Mouse (Mus musculus) adrenal gland, postnatal 14 days (tissue): Measurements from ENCODE around the gene Krtap24-1. TPM values are rescaled to one million over a fixed set of nuclear protein-coding genes. Genes with fewer than 3 reads are reported as not detected.
A peak's percentile ranks its signal among the peaks of the same experiment; 100 is the strongest.

Experiments
- DNase-seq: peaks from one replicate; pipeline ENCODE4 v3.0.0; 2021; ENCODE audit warnings: mixed read lengths
- long read RNA-seq, 2 experiments: library from polyadenylated mRNA; stranded (forward); transcript quantifications; one replicate each; pipeline ENCODE4 v2.0.0; 2021
- total RNA-seq: library from RNA; stranded (reverse); gene quantifications from 2 replicates; pipeline ENCODE4 v1.2.3, GENCODE M21; 2021

The Krtap24-1 gene
- total RNA-seq, result not detected in 2 replicates
- long read RNA-seq, experiment 1, result 0 reads
- long read RNA-seq, experiment 2, result 0 reads

DNA sequence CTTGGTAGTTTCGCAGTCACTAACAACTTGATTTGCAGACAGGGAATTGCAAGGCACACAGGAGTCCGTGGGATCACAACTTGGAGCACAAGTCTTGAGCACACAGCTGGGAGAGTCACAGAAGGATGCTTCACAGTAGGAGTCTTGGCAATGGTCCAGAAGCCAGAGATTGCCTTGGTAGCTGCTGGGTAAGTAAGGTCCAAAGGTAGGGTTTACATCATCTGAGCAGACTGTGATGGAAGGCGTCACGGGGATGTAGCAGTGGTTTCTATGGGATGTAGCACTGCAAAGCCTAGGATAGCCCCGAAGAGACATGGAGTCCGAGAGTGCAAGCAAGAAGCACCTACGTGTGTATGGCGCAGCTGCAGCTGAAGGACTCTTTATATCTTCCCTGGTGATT is at the start of gene Krtap24-1:
Gene Krtap24-1, minus strand, starts transcription at position 358 of the 400 bp plus-strand sequence.
- DNase-seq, result no peak

DNA sequence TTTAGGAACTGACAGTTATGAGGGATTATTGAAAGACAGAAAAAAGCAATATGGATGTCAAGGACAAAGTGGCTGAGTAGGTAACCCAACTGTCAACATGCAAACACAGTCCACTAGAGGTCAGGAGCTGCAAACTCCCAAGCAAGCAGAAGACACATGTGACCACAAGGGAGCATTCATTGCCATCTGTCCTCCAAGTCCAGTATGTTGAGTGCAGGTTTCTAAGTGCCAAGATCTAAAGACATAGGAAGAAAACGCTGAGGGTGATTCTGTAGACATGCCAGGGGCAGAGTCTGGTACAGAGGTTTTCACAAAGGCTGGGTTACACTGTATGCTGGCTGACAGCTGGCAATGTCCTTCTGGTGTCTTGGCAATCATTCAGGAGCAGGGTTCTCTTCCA is 45.3 kb upstream of the Krtap24-1 start:
- peak; percentile 10 for DNase-seq

DNA sequence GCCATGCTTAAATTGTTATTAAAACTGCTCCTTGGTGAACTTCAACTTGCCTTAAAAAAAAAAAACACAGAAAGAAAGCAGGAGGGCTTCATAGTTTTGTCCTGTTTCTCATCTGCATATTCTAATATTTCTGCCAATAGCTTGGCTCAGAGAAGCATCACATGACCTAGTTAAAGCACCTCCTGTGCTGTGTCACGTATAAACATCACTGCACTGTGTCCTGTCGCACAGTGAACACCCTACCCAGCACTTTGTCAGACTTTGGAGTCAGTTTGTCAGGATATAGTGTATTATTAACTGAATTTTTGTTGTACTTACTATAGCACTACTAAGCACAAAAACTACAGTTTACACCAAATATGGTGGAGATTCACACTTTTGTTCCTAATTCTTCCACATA is 39.9 kb upstream of the Krtap24-1 start:
- no peak for DNase-seq

DNA sequence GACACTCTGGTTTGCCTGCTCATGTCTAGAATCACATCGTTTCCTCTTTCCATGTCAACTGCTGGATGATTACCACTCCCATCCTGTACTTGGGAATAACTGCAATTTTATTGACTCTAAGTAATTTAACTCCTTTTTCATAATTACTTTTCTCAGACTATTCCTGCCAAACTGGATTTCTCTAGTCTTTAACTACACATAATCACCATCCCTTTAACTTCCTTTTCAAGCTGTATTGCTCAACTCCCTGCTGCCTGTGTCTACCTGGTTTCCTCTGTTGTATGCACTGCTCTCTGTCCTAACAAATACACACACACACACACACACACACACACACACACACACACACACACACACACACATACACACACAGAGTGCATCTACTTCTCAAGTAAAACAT is 39.0 kb upstream of the Krtap24-1 start:
- DNase-seq, result no peak

DNA sequence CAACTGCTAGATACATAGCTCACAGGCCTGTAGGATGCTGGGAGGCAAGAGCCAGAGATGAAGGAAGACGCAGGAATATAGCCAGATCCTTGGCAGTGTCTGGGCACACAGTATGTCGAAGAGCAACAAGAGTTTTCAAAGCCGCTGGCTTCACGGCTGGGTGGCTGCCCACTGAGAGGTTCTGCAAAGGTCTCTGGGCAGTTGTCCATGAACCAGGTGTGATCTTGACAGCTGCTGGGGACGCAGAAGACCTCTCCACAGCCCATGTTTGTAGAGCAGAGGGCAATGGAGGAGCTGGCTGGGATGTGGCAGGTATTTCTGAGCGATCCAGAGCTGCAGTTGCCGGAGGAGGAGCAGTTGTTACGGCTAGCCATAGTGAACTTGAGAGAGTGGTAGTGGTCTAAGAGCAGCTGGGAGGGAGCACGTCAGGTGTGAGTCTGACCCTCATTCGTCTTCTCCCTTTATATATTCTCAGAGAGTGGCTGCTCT is 35.3 kb upstream of the Krtap24-1 start, which contains the start of gene Krtap26-1:
Gene Krtap26-1, minus strand, starts transcription at position 439 of the 489 bp plus-strand sequence.
- no peak for DNase-seq

DNA sequence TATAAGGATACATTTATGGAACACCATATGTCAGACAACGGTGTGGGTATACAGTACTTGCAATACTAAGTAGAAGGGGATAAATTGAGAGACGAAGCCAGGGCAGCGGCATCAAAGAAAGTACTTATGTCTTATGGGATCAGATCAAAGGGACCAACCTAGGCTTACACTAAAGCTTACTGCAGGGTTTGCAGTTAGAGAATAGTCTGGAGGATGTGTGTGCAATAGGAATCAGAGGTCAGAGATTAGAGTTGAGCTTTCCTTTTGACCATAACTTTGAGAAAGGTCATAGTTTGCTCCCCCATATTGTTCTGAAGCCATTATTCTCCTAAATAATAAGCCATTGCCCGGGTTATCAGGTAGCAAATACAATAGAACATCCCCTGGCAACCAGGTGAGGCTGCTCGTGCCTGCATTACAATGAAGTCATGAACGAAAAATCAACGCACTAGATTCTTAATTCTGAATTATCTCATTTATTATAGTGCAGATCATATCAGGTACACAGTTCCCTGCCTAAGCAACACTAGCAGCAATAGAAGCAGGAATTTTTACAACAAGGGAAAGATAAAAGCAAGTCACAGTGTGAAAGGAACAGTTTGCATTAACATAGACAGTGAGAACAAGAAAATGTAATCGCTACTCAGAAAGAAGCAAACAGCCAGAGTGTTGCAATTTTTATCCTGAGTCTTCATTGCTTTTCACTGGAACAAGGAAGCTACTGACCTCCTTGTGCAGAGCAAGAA is 34.5 kb upstream of the Krtap24-1 start:
- no peak for DNase-seq

DNA sequence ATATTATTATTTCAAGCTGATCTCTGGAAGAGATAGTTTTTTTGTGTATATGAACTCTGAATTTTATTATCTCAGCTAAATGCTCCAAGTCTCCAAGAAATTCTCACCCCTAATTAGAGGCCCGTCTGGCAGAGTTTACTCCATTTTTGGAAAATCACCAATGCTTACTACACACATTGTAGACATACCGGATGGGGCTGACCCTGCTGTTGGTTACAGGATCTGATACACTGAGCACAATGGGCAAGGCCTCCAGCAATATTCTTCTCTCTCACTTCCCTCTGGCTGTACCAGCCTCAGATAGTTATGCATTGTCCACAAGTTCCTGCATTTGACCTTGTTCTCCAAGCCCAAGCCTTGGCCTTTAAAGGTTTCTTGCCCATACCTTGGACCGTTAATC is 28.0 kb upstream of the Krtap24-1 start:
- DNase-seq, result no peak

DNA sequence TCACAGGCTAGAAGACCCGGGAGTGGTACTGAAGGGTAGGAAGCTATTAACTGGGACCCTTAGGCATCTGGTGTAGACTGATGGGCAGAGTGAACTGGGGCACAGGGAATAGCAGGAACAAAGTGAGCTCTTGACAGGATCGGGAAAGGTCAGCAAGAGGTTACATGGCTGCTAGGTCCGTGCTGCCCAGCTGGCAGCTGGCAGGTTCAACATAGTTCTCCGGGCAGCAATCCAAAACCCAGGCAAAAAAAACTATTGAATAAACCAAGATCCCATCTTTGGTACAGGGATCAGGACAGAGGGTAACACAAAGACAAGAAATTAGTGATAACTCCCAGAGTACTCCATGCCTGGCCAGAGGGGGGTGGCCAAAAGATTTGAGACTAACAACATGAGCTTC is 23.1 kb upstream of the Krtap24-1 start:
- peak; percentile 8 for DNase-seq

DNA sequence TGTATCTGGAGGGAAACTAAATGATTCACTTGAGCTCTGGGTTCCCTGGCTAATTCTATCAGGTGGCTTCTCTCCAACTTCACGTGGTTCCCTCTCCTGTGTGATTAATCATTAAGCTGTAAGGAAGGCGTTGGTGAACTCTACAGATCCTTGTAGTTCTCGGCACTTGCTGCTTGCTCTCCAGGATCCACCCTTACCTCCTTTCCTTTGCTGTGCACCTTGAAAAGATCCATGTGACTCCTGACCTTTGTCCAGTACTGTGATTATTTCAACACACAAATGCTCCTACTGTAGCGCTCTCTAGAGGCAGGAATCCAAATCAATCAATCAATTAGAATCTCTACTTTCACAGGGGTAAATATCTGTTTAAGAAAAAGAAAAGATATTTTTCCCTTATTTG is 19.4 kb upstream of the Krtap24-1 start:
- DNase-seq, result no peak

DNA sequence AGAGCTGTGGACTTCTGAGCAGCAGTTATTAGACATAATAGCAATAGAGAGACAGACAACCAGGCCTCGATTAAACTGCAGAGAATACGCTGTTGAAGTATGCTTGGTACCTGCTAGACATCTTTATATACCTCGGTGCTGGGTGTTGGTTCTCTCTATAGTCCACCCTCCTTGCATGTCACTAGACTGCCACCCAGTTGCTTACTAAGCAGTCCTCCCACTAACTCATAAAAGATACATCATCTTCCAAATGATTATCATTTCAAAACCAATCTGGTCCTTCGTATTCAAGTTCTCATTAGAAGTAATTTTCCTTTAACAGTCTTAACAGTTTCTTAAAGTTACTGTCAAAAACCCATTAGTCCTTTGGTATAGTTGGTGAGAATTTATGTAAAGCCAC is 15.5 kb upstream of the Krtap24-1 start, which contains the start of gene 2310079G19Rik:
Gene 2310079G19Rik, minus strand, starts transcription at position 101 of the 400 bp plus-strand sequence.
- DNase-seq, result no peak

DNA sequence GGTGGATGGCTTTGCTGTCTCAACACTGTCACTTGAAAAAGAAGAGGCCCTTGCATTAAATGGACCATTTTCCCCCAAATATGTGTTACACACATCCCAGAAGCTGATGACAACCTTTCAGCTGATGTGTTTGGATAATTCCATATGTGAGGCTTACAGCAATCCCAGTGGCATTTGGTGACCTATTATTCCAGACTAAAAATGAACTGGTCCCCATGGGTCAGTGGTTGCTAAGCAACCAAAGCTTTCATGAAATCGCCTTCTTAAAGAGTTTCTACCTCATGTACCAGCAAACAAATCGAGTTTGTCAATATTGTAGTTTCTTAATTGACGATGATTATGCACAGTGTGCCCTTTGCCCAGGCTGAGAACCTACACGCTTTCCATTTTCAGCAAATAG is 633 bp upstream of the Krtap24-1 start:
- no peak for DNase-seq

DNA sequence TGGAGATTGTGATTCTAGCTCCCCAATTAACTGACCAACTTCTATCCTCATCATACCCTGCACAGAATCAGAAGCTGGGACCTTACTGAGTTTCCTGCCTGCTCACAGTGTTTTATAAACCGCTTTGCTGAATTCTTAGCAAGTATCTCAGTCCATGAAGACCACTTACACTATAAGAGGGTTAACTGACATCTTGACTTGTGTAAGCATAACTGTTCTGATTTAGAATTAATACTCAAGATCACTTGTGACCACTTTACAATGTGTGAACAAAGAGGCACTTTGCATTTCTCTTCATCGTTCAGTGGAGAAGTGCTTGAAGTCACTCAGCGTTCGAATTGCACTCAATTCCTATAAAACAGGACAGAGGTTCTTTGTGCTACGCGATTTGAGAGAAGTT is 7.5 kb downstream of the Krtap24-1 start:
- no peak for DNase-seq

DNA sequence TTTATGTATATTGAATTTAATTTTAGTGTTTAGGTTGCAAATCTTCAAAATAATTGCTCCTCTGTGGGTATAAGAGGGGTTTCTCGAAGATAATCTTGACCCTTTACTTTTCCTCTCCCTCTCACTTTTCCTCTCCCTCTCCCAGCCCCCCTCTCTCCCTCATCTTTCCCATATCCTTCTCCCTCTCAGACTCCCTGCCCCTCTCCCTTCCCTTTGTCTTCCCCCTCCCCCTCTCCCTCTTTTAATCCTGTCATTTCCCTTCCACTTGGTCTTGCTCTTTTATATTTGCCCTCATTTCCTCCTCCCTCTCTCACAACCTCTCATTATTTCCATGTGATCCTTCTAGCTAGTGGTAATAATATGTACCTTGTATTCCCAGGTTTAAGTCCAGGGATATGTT is 9.6 kb downstream of the Krtap24-1 start:
- no peak for DNase-seq

DNA sequence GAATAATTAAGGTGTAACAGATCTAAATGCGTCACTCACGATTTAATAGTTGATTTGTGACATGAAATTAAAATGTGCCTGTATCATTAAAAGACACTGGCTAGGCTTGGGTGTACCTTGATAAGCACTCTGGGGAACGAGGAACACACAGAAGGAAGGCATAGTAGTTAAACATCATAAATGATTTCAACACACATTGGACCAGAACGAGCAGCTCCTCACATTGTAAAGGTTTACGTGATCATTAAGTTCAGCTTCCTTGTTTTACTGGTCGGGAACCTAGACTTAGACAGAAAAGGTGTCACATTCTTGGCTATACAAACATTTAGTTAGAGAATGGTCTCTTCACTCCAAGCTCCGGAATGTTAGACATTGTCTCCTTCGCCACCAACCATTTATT is 11.8 kb downstream of the Krtap24-1 start:
- DNase-seq, result no peak

DNA sequence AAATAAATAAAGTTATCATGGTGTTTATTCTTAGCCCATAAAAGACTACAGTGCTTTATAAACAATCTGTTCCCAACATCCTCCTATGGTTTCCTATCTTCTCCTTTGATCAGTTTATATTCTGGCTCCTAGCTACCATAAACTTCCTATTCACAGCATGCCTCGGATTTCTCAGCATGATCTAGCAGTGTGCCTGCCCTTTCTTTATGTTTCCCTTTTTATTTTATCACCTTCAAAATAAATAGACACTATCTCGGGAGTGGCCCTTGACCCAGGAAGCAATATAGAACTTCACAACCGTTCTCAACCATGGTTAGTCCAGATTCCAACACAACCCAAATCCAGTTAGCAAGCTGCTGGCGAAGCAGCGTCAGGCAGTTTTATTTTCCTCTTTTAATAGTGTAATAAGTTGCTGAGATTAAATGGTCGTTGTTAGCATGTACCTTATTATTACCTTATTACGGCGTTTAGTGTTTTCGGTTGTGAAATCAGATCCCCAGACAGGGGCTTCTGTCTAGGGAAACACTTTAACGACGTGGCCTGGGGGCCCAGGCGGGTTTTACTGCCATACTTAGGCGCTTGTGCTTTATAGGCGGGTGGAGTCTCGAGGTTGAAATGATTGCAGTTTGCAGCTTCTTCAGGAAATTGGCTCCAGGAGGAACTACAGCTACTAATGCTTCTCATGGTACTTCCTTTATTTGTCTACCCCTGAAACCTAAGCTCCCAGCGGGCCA is 12.4 kb downstream of the Krtap24-1 start:
- no peak for DNase-seq

DNA sequence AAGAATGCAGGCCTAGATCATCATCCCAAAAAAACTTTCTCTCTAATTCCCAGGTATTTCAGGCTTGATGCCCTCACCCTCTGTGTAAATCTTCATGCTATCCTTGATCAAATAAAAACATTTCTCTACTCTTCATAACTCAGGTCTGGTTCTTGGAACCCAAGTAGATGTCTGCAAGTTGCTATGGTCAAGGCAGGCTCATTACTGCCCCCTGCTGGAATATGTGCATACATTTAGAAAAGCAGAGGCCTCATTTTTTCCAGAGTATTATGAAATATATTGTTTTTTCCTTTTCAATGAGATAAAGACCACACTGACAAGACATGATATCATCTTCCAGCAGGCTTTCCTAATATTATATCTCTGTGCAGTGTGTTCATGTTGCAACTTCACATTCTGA is 19.3 kb downstream of the Krtap24-1 start:
- DNase-seq, result peak; percentile 5

DNA sequence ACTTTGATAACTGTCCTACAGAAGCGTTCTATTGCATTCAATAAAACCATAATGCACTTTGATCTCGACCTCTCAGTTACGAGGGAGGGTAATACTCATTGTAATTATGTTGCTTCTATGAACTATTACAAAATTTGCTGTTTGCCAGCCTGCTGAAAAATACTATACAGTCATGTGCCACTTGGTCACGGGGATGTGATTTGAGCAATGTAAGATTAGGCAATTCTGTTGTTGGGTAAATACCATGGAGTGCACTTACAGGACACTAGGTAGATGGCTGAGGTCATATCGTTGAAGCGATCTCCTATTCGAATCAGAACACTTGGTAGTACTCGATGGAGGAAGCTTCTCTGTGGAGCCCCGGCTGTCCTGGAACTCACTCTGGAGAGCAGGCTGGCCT is 28.7 kb downstream of the Krtap24-1 start:
- no peak for DNase-seq

DNA sequence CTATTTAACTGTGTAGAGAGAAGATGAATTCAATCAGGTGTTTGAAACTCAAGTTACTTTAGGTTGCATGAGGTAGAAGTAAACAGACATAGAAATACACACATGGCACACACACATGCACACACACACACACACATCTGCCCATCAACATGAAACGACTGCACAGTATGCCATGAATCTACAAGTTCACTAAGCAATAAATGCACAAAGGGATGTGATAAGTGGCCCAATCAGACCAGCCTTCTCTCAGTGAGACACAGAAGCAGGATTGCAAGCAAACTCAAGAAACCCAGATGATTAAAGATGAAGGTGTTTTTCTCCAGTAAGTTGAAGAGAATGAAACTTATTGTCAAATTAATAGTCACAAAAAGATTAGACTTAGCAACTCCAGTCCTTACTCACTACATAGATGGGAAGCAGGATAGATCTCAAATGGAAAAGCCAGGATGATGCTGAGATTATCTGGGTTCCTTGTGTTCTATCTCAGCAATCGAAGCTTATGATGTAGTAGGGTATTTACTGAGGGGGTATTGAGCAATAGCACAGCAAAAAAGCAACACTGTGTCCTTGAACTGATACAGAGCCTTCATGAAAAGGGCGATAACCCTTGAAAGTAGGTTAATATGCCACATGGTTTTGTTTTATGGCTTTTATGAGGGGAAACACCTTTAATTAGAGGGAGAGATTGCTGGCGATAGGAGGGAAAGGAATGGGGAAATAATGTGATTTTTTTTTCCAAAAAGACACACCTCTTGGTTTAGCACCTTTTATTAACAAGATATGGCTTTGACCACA is 36.0 kb downstream of the Krtap24-1 start:
- DNase-seq, result no peak

DNA sequence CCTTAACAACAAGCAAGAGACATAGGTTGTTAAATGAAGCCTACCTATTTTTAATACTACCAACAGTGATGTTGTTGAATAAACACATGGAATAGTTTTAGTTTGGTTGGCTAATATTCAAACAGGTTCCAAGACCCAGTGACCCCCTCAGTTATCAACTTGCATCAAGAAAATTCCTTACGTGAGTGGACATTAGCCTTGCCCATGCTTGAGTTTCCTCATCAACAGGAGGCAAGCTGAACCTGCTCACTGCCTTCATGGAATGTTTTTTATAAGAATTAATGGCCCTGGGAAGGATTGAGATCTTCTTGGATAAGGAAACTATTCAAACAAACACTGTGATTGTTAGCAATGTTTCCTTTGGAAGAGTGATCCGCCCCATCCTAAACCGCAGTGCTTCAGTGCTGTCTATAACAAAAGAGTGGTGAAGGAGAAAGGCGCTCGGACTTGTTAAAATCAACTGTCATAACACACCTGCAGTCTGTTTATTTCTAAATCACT is 39.1 kb downstream of the Krtap24-1 start:
- DNase-seq, result no peak

DNA sequence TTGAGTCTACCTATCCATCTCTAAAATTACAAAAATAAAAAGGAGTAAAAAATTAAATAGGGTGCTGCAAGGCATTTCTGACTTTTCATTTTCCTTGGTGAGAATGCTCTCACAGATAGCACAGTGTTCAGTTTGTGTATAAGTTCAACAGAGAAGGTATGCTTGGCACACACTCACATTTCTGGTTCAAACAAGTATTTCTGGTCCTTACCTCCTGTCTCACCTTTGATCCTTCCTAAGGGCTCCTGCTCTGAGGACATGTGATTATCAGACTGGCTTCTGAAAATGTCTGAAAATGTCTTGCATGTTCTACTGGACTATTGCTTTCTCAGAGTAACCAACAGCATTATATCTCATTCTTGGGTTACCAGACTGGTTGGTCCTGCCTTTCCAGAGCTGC is 41.9 kb downstream of the Krtap24-1 start:
- no peak for DNase-seq

DNA sequence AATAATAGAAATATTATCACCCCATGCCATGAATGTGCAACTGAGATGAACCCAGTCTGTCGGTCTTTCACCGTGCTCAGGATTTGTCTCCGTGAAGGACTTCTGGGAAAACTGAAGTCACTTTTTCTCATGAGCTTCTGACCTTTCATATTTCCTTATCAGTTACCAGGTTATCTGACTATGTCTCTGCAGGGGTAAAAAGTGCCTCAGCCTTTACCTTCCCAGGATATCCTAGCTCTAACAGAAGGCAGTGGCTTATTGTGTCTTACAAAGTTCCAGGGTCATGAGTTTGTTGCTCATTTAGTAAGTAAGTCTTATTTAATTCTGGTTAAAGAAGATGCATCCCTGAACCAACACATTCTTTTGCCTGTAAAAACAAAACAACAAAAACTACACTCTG is 42.3 kb downstream of the Krtap24-1 start:
- no peak for DNase-seq

DNA sequence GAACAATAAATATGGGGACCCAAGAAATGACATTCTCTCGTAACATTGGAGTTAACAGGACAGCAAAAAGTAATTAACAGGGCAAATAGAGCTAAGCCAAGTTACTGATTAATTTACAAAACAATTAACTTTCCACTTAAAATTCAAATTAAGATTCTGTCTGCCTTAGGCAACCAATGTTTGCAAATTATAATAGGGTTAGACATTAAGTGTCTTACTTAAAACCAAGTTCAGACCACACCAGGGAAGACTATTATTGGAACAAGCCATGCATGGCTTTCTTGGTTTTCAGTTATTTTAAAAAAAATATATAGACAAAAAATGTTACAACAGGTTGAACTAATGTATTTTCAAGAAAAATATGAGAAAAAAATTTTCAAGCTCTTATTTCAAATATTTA is 43.0 kb downstream of the Krtap24-1 start:
- no peak for DNase-seq
